ENCODE assay signal across 22 mouse cellular contexts in the genomic region with DNA sequence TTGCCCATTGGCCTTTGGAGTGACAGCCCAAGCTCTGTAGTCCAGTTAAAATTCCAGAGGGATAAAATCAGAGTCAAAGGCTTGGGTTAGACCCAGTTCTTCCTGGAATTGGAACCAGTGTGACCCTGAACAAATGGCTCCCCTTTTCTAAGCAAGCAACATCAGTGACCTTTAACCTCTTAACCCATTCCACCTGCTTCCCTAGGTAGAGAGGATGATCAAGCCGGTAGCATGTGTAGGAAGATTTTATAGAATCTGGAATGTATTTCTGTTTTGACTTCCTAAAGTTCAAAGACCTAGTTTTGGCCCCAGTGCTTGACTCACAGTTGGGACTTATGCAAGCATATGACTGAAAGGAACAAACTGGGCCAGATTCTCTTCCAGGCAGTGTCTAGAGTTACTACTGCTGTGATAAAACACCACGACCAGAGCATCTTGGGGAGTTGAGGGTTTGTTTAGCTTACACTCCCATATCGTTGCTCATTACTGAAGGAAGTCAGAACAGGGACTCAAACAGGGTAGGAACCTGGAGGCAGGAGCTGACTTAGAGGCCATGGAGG. TPM values are rescaled to one million over a fixed set of nuclear protein-coding genes. Genes with fewer than 3 reads are reported as not detected.
A peak's percentile ranks its signal among the peaks of the same experiment; 100 is the strongest.
DNase-seq lines count a peak whose midpoint lies in the region; ATAC-seq and TF ChIP-seq lines count a peak whose summit lies in the region.
"Had no signal": no experiment of that assay in that cellular context is flagged by ENCODE, and none has a peak within 500 bp of the region (broad histone marks: within the 10 kb centered on the region; RNA-seq: fewer than 3 reads in every experiment).

No protein-coding gene starts in this region.

- 59% methylated on average over 3 of the region's 3 CpGs for WGBS in kidney, adult 2 months

- no peak for ATAC-seq in inflammation-experienced regulatory T-cells, adult 6 months
- ATAC-seq: forebrain, embryonic 14.5 days; hindbrain, embryonic 16.5 days had no signal

- no peak overlapping the region; the same call in 1 of the 2 replicates for H3K27ac ChIP-seq in kidney, adult 2 months (ENCODE audit: insufficient read depth, low read depth, low read length)
- H3K27ac ChIP-seq: embryonic facial prominence, embryonic 15.5 days; forebrain, embryonic 10.5 days; heart, embryonic 13.5 days; hindbrain, embryonic 12.5 days had no signal

- TF ChIP-seq CTCF in kidney, adult 2 months (conservative IDR thresholded peaks at IDR 0.05; ENCODE audit: insufficient read depth, insufficient read length, low read depth, low read length), result no peak

- no peaks in the 10 kb centered on the region for H3K36me3 ChIP-seq in kidney, adult 2 months (ENCODE audit: control insufficient read depth, insufficient read depth, low read length)
- H3K36me3 ChIP-seq: embryonic facial prominence, embryonic 15.5 days; forebrain, embryonic 10.5 days; heart, embryonic 13.5 days; hindbrain, embryonic 12.5 days had no signal

- DNase-seq in gastrocnemius, adult 18-20 months (ENCODE audit: low spot score), result peak; percentile 69
- no peak for DNase-seq in gastrocnemius, postnatal 10 days
- peak; percentile 63 for DNase-seq in kidney, adult 2 months
- DNase-seq in kidney, postnatal 36 days, result no peak
- DNase-seq in NIH3T3 (ENCODE audit: low read depth), result peak; percentile 43
- DNase-seq in urinary bladder, postnatal 36 days (ENCODE audit: low spot score in 2 of 2), result no peak
- DNase-seq: adrenal gland, adult 8-10 months; adrenal gland, postnatal 36 days; cerebellum, adult 11 months; cerebellum, adult 8-10 months; cerebellum, postnatal 14 days; embryo, embryonic 11 days; heart, postnatal 36 days had no signal

- no peak overlapping the region for H3K4me3 ChIP-seq in kidney, adult 2 months (ENCODE audit: insufficient read depth, low read depth, low read length)
- H3K4me3 ChIP-seq: embryonic facial prominence, embryonic 15.5 days; erythroblast, embryonic 14.5 days; forebrain, embryonic 10.5 days; heart, embryonic 13.5 days; hindbrain, embryonic 12.5 days had no signal

- TF ChIP-seq POLR2A in kidney, adult 2 months (IDR thresholded peaks at IDR 0.05; ENCODE audit: low read depth, low read length), result no peak

- H3K27me3 ChIP-seq in kidney, adult 2 months (replicated peaks; ENCODE audit: control insufficient read depth, insufficient read depth, low read length), result no peaks in the 10 kb centered on the region
- H3K27me3 ChIP-seq: CH12.LX had no signal

- H3K4me1 ChIP-seq in kidney, adult 2 months (ENCODE audit: control insufficient read depth, insufficient read depth, low read length), result peaks cover 20% of the 10 kb centered on the region

RNA-seq across cellular contexts. Expression of a gene that starts 18.0 kb away (rescaled TPM):
- 1,000 to 10,000 TPM; 3,564 to 3,853 TPM for total RNA-seq in gastrocnemius, adult 18-20 months (2021)
- total RNA-seq in gastrocnemius, postnatal 10 days (2021), result 1,000 to 10,000 TPM; 3,326 to 3,432 TPM
- polyA plus RNA-seq in kidney, adult 2 months (2012; rRNA removed), result 1,266 and 1,401 TPM in 2 replicates
- 1,000 to 10,000 TPM; 1,603 to 2,042 (median 1,729) TPM for polyA plus RNA-seq in inflammation-experienced regulatory T-cells, adult 6 months (2017; shearing (Covaris generic))

RNA-seq across cellular contexts. Expression of a gene that starts 40.1 kb away (rescaled TPM):
- total RNA-seq in gastrocnemius, adult 18-20 months (2021), result 1 to 10 TPM; 6.6 to 9.2 TPM
- 1 to 10 TPM; 6.3 to 9.8 TPM for total RNA-seq in gastrocnemius, postnatal 10 days (2021)
- 26.3 and 29.6 TPM in 2 replicates for polyA plus RNA-seq in kidney, adult 2 months (2012; rRNA removed)
- polyA plus RNA-seq in inflammation-experienced regulatory T-cells, adult 6 months (2017; shearing (Covaris generic)), result 10 to 100 TPM; 19.9 to 22.3 (median 21.9) TPM

Comparison
In these comparisons a context has a peak if more than half of its experiments do, and no peak if none do; other contexts are left out.
1. DNase-seq: peak in gastrocnemius, adult 18-20 months (single experiment), kidney, adult 2 months (single experiment) and NIH3T3 (single experiment); none in gastrocnemius, postnatal 10 days (single experiment), kidney, postnatal 36 days (0 of 2) and urinary bladder, postnatal 36 days (0 of 2).